Mouse (Mus musculus) forebrain, embryonic 14.5 days (tissue): ENCODE results near the gene F13a1. TPM values are rescaled to one million over a fixed set of nuclear protein-coding genes. Genes with fewer than 3 reads are reported as not detected.
A peak's percentile ranks its signal among the peaks of the same experiment; 100 is the strongest.

Experiments
- ATAC-seq: fragments of 200-750 bp; cut with Nextera tagmentation; 2 replicates; pipeline ENCODE4 v1.8.0; 2017; ENCODE audit warnings: mild to moderate bottlenecking, moderate library complexity
- DNase-seq: peaks from one replicate; pipeline ENCODE4 v3.0.0-alpha.2; 2015; ENCODE audit warnings: low spot score
- H3K27ac ChIP-seq: fragments of 300-500 bp; sonication (generic); 2 replicates; pipeline ENCODE4 v1.5.1; 2014; ENCODE audit warnings: low read depth, mild to moderate bottlenecking, control low read depth, low read length, moderate library complexity
- H3K27me3 ChIP-seq: fragments of 300-500 bp; sonication (generic); replicated peaks from 2 replicates; pipeline ENCODE4 v1.6.1; 2014; ENCODE audit warnings: low read length, control low read depth, mixed read lengths; ENCODE audit not compliant: control insufficient read depth, insufficient read depth
- H3K36me3 ChIP-seq: fragments of 300-500 bp; sonication (generic); 2 replicates; pipeline ENCODE4 v1.6.1; 2014; ENCODE audit warnings: low read length, control low read depth; ENCODE audit not compliant: control insufficient read depth, insufficient read depth
- H3K4me1 ChIP-seq: fragments of 300-500 bp; sonication (generic); 2 replicates; pipeline ENCODE4 v1.6.1; 2014; ENCODE audit warnings: antibody characterized with exemption, low read length, control low read depth; ENCODE audit not compliant: control insufficient read depth, insufficient read depth
- H3K4me2 ChIP-seq: fragments of 300-500 bp; sonication (generic); 2 replicates; pipeline ENCODE4 v1.6.1; 2014; ENCODE audit warnings: mild to moderate bottlenecking, control low read depth, low read length
- H3K4me3 ChIP-seq: fragments of 300-500 bp; sonication (generic); 2 replicates; pipeline ENCODE4 v1.5.1; 2014; ENCODE audit warnings: low read depth, low read length, control low read depth
- H3K9ac ChIP-seq: fragments of 300-500 bp; sonication (generic); 2 replicates; pipeline ENCODE4 v1.6.1; 2014; ENCODE audit warnings: mild to moderate bottlenecking, low read length, control low read depth, moderate library complexity
- H3K9me3 ChIP-seq: fragments of 300-500 bp; sonication (generic); replicated peaks from 2 replicates; pipeline ENCODE4 v1.6.1; 2016; ENCODE audit warnings: low read length, control low read depth, mixed read lengths; ENCODE audit not compliant: control insufficient read depth
- WGBS: fragments of 180-500 bp; shearing (Covaris S2); extraction: QIAGEN DNeasy Blood & Tissue Kit; methylation state at CpG from one replicate; pipeline ENCODE4 v1.1.7; 2014; 5-methylcytosine and 5-hydroxymethylcytosine counted together
- polyA plus RNA-seq: library from polyadenylated mRNA; unstranded; fragments of >200 nt; fragmentation: Nextera tagmentation; extraction: Ambion mirVana; gene quantifications from 2 replicates; pipeline ENCODE4 v1.2.1, GENCODE M21; 2014

F13a1 gene
- polyA plus RNA-seq, 1 experiment from 2014 or later: 5.2 TPM

DNA sequence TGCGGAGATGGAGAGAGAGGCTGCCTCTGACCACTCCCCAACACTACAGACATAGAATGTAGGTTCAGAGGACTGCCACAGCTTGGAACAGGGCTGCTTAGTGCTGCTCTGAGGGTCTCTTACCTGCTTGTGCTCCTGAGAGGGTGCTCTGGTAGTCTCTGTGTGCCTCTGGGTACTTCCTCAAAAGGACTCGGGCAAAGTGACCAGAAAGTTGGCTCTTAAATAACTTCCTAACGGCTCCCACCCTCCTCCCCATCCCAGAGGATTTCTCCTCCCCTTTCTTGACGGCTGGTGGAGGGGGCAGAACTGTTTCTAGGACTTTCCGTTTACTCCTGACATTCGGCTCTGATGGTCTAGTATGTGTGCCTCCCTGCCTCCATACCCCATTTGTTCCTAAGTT is 1.0 kb downstream of the F13a1 start:
- Histone ChIP-seq H3K9me3 (no peaks in the 10 kb centered on the region), H3K4me3 (no peak overlapping the region), H3K27ac (no peak overlapping the region), H3K4me1 (no peaks in the 10 kb centered on the region), H3K9ac (no peak overlapping the region), H3K36me3 (no peaks in the 10 kb centered on the region), H3K4me2 (no peak overlapping the region), H3K27me3 (no peaks in the 10 kb centered on the region)
- DNase-seq: no peak
- 90% methylated on average over 6 of the region's 6 CpGs for WGBS
- ATAC-seq: no peak

DNA sequence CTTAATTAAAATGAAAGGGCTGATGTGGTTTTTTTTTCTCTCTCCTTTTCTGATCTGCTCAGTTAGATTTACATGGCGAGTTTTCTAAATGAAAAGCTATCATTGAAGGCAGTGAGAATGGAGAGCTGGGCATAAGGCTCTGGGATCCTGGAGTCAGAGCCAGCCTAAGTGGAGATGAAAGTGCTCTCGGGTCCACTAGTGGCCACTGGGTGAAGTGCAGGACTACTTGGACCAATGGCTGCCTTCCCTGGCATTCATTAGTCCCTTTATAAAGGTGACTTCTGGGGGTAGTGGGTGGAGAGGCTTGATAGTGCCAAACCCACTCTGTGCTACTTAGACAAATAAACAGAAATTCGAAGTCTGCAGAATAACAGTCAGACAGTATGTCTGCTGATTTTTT is 5.0 kb downstream of the F13a1 start:
- peak; percentile 4 for DNase-seq
- H3K9me3 ChIP-seq: no peaks in the 10 kb centered on the region
- H3K4me2 ChIP-seq: no peak overlapping the region
- H3K9ac ChIP-seq: no peak overlapping the region
- no peaks in the 10 kb centered on the region for H3K36me3 ChIP-seq
- no peak overlapping the region for H3K4me3 ChIP-seq
- H3K4me1 ChIP-seq: no peaks in the 10 kb centered on the region
- no peak for ATAC-seq
- no peak overlapping the region for H3K27ac ChIP-seq
- no peaks in the 10 kb centered on the region for H3K27me3 ChIP-seq
- WGBS: 88% methylated on average over 3 of the region's 3 CpGs

DNA sequence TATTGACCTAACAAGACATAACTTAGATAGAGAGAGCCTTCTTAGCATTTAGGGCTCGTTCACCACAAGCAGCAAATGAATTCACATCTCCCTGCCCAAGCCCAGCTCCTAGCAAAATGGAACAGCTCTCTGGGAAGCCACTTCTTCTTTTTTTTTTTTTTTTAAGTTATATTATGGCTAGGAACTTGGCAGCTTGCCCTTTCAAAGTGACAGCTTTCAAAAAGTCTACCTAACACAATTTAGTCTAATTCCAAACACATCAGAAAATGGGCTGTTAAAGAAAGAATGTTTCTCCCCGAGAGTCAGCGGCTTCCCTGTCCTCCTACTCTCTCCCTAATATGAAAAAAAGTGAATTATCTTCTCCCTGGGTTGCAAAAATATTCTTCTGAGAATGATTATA is 15.3 kb downstream of the F13a1 start:
- Histone ChIP-seq H3K4me2 (no peak overlapping the region), H3K27ac (no peak overlapping the region), H3K27me3 (no peaks in the 10 kb centered on the region), H3K36me3 (no peaks in the 10 kb centered on the region), H3K4me1 (no peaks in the 10 kb centered on the region), H3K4me3 (no peak overlapping the region), H3K9me3 (no peaks in the 10 kb centered on the region), H3K9ac (no peak overlapping the region)
- no peak for ATAC-seq
- WGBS: 72% methylated on average over 3 of the region's 3 CpGs
- DNase-seq: peak; percentile 18

GRCm38 (mm10) chr13:37025996-37026579 is 24.0 kb downstream of the F13a1 start:
- WGBS: 56% methylated on average over 4 of the region's 4 CpGs
- H3K9me3 ChIP-seq: no peaks in the 10 kb centered on the region
- DNase-seq: peak; percentile 10

DNA sequence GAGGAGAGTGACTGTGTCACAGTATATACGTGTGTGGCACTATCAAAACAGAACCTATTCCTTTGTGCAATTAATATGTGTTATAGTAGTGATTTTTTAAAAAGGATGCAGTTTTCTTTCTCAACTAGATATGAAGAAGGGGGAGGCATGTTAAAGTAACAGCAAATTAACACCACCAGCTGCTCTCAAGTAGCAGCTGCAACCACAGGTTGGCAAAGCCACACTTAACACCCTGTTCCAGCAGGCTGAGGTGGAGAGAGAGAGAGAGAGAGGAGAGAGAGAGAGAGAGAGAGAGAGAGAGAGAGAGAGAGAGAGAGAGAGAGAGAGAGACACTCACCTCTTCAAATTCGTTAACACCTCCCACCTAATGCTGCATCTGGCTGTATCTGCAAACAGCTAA is 28.5 kb downstream of the F13a1 start:
- 85% methylated on average over 2 of the region's 2 CpGs for WGBS

More at GRCm38 (mm10) chr13:37025996-37026579, 24.0 kb downstream of the F13a1 start:
- Histone ChIP-seq H3K9ac (no peak overlapping the region), H3K27ac (no peak overlapping the region), H3K27me3 (no peaks in the 10 kb centered on the region), H3K4me2 (no peak overlapping the region), H3K4me1 (no peaks in the 10 kb centered on the region), H3K4me3 (no peak overlapping the region), H3K36me3 (no peaks in the 10 kb centered on the region)
- ATAC-seq: 0 out of 2 replicates have a peak, but pooled peaks have one; percentile 20

GRCm38 (mm10) chr13:37010771-37011170 is 39.3 kb downstream of the F13a1 start:
- H3K9me3 ChIP-seq: no peaks in the 10 kb centered on the region
- H3K36me3 ChIP-seq: no peaks in the 10 kb centered on the region
- H3K9ac ChIP-seq: no peak overlapping the region
- H3K4me1 ChIP-seq: no peaks in the 10 kb centered on the region
- 91% methylated on average over 5 of the region's 5 CpGs for WGBS
- H3K27ac ChIP-seq: no peak overlapping the region
- no peak overlapping the region for H3K4me2 ChIP-seq
- no peak for DNase-seq
- no peaks in the 10 kb centered on the region for H3K27me3 ChIP-seq
- H3K4me3 ChIP-seq: no peak overlapping the region
- ATAC-seq: no peak

More for the DNA sequence above, 28.5 kb downstream of the F13a1 start:
- H3K9ac ChIP-seq: no peak overlapping the region
- DNase-seq: peak; percentile 10
- H3K9me3 ChIP-seq: no peaks in the 10 kb centered on the region
- no peaks in the 10 kb centered on the region for H3K27me3 ChIP-seq
- no peaks in the 10 kb centered on the region for H3K4me1 ChIP-seq
- no peak overlapping the region for H3K27ac ChIP-seq
- no peak overlapping the region for H3K4me2 ChIP-seq
- H3K4me3 ChIP-seq: no peak overlapping the region
- no peak for ATAC-seq
- no peaks in the 10 kb centered on the region for H3K36me3 ChIP-seq

- Histone ChIP-seq H3K4me2 (no peak overlapping the region), H3K4me1 (no peaks in the 10 kb centered on the region), H3K9ac (no peak overlapping the region), H3K4me3 (no peak overlapping the region), H3K9me3 (no peaks in the 10 kb centered on the region), H3K27me3 (no peaks in the 10 kb centered on the region), H3K36me3 (no peaks in the 10 kb centered on the region), H3K27ac (no peak overlapping the region)
- ATAC-seq: no peak
- no peak for DNase-seq
Observed at GRCm38 (mm10) chr13:37006224-37006623, 43.8 kb downstream of the F13a1 start.

DNA sequence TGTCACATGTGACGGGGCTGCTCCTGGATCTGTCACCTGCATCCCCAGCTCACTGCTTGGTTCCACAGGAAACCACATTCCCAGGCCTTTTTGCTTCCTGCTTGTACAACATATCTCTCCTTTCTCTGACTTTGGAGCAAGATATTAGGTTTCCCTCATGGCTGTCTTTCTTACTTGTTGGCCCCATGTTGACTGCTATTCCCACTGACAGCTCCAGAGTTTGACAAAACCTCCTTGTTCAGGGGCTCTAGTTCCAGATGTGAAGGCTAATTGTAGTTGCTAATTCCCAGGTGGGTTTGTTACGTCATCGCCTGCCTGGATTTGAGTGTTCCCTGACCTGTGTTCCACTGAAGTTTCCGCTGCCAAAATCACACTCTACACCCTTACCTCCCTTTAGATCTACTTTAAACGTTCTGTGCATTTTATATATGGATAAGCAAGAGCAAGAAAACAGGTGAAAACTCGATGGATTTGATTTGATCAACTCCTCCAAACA is 50.8 kb downstream of the F13a1 start:
- no peaks in the 10 kb centered on the region for H3K4me1 ChIP-seq
- no peaks in the 10 kb centered on the region for H3K9me3 ChIP-seq
- ATAC-seq: no peak
- no peak overlapping the region for H3K9ac ChIP-seq
- H3K27me3 ChIP-seq: no peaks in the 10 kb centered on the region
- no peak overlapping the region for H3K4me3 ChIP-seq
- 88% methylated on average over 6 of the region's 6 CpGs for WGBS
- no peak for DNase-seq
- H3K27ac ChIP-seq: no peak overlapping the region
- H3K36me3 ChIP-seq: no peaks in the 10 kb centered on the region
- H3K4me2 ChIP-seq: no peak overlapping the region

- Histone ChIP-seq H3K27me3 (no peaks in the 10 kb centered on the region), H3K4me3 (no peak overlapping the region), H3K4me1 (no peaks in the 10 kb centered on the region), H3K4me2 (no peak overlapping the region), H3K9me3 (no peaks in the 10 kb centered on the region), H3K27ac (no peak overlapping the region), H3K36me3 (no peaks in the 10 kb centered on the region), H3K9ac (no peak overlapping the region)
- no peak for ATAC-seq
- WGBS: 92% methylated on average over 5 of the region's 5 CpGs
- no peak for DNase-seq
Observed at GRCm38 (mm10) chr13:36993593-36993992, 56.5 kb downstream of the F13a1 start.
